Mouse (Mus musculus) retina, postnatal 1 day (tissue): ENCODE measurements around the gene Gpr146.

Experiments used
- DNase-seq: peaks from one replicate; pipeline ENCODE4 v3.0.0-alpha.2; 2012

Gpr146 gene

GRCm38 (mm10) chr5:139404801-139405401 lies 27.4 kb downstream of the Gpr146 start, which contains the start of gene C130050O18Rik:
Gene C130050O18Rik, plus strand, starts transcription at chr5:139405280.
- DNase-seq: no peak

- no peak for DNase-seq
Observed at GRCm38 (mm10) chr5:139405478-139405877, 28.0 kb downstream of the Gpr146 start.

GRCm38 (mm10) chr5:139405953-139406352 lies 28.5 kb downstream of the Gpr146 start:
- no peak for DNase-seq

- no peak for DNase-seq
Observed at GRCm38 (mm10) chr5:139407121-139407885, 29.8 kb downstream of the Gpr146 start.

- no peak for DNase-seq
Observed at GRCm38 (mm10) chr5:139408511-139408910, 31.0 kb downstream of the Gpr146 start.

- DNase-seq: no peak
Observed at GRCm38 (mm10) chr5:139409412-139409811, 31.9 kb downstream of the Gpr146 start.

GRCm38 (mm10) chr5:139410056-139410455 lies 32.6 kb downstream of the Gpr146 start:
- DNase-seq: no peak

- no peak for DNase-seq
Observed at GRCm38 (mm10) chr5:139411117-139411516, 33.6 kb downstream of the Gpr146 start.

GRCm38 (mm10) chr5:139411665-139412314 lies 34.3 kb downstream of the Gpr146 start:
- peak; percentile 54 for DNase-seq

- no peak for DNase-seq
Observed at GRCm38 (mm10) chr5:139413545-139413944, 36.0 kb downstream of the Gpr146 start.

- DNase-seq: no peak
Observed at GRCm38 (mm10) chr5:139415001-139415400, 37.5 kb downstream of the Gpr146 start.

GRCm38 (mm10) chr5:139416942-139417341 lies 39.4 kb downstream of the Gpr146 start:
- DNase-seq: no peak

GRCm38 (mm10) chr5:139417480-139417879 lies 40.0 kb downstream of the Gpr146 start:
- DNase-seq: no peak

- peak; percentile 46 for DNase-seq
Observed at GRCm38 (mm10) chr5:139418110-139418509, 40.6 kb downstream of the Gpr146 start.

GRCm38 (mm10) chr5:139418633-139419032 lies 41.1 kb downstream of the Gpr146 start:
- peak; percentile 76 for DNase-seq

- peak; percentile 75 for DNase-seq
Observed at GRCm38 (mm10) chr5:139423026-139423865, 45.7 kb downstream of the Gpr146 start, which contains the start of gene Gper1. Gene Gper1, plus strand, starts transcription at chr5:139423151.

GRCm38 (mm10) chr5:139425198-139425597 lies 47.7 kb downstream of the Gpr146 start:
- no peak for DNase-seq

GRCm38 (mm10) chr5:139427001-139427400 lies 49.5 kb downstream of the Gpr146 start:
- DNase-seq: no peak

GRCm38 (mm10) chr5:139427989-139428388 lies 50.5 kb downstream of the Gpr146 start:
- DNase-seq: no peak

- no peak for DNase-seq
Observed at GRCm38 (mm10) chr5:139429818-139430341, 52.4 kb downstream of the Gpr146 start.

- DNase-seq: no peak
Observed at GRCm38 (mm10) chr5:139432333-139432732, 54.8 kb downstream of the Gpr146 start.

- DNase-seq: no peak
Observed at GRCm38 (mm10) chr5:139432747-139433508, 55.4 kb downstream of the Gpr146 start.
